In the genomic region with DNA sequence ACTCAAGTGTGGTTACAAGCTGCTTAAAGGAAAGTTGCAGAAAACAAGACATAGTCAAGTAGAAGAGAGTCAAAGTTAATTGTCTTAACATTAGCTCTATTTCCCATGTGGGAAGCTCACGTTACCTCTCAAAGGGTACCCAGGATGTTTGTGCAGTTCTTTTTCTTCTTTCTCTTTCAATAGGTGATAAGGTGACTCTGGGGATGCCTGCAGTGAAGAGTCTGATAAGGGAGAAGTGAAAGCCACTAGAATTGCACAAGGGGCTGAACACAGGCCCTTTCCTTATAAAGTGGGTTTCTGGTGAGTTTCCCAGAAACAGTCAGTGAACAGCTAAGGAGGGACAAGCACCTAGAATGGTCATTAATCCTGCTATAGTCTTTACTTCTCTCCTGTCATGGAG, we compare ENCODE assay signal across 22 mouse cellular contexts.
"Had no signal": no experiment of that assay in that cellular context is flagged by ENCODE, and none has a peak within 500 bp of the region (broad histone marks: within the 10 kb centered on the region; RNA-seq: fewer than 3 reads in every experiment).

No protein-coding gene starts in this region.

- H3K9me3 ChIP-seq: limb, embryonic 10.5 days; limb, embryonic 13.5 days; liver, embryonic 12.5 days; liver, embryonic 15.5 days; lung, embryonic 15.5 days; midbrain, embryonic 10.5 days; midbrain, embryonic 13.5 days had no signal

- H3K27ac ChIP-seq: limb, embryonic 10.5 days; limb, embryonic 13.5 days; liver, embryonic 12.5 days; liver, embryonic 15.5 days; lung, embryonic 15.5 days; midbrain, embryonic 10.5 days; midbrain, embryonic 13.5 days; stomach, postnatal 0 days had no signal

- H3K36me3 ChIP-seq: limb, embryonic 10.5 days; limb, embryonic 13.5 days; liver, embryonic 12.5 days; liver, embryonic 15.5 days; lung, embryonic 15.5 days; midbrain, embryonic 10.5 days; midbrain, embryonic 13.5 days had no signal

- H3K4me2 ChIP-seq: limb, embryonic 13.5 days; liver, embryonic 12.5 days; liver, embryonic 15.5 days; lung, embryonic 15.5 days; midbrain, embryonic 13.5 days had no signal

- H3K9ac ChIP-seq: limb, embryonic 13.5 days; liver, embryonic 12.5 days; liver, embryonic 15.5 days; lung, embryonic 15.5 days; midbrain, embryonic 13.5 days had no signal

- H3K4me1 ChIP-seq: limb, embryonic 10.5 days; limb, embryonic 13.5 days; liver, embryonic 12.5 days; liver, embryonic 15.5 days; lung, embryonic 15.5 days; midbrain, embryonic 10.5 days; midbrain, embryonic 13.5 days had no signal

- DNase-seq: kidney, adult 2 months; kidney, postnatal 10 days; kidney, postnatal 36 days; liver; lung, adult 18-20 months; lung, postnatal 10 days; lung, postnatal 36 days; right cerebral cortex, adult 18-20 months; right cerebral cortex, postnatal 25 days; spleen, adult 18-20 months; thymus, adult 2 months; thymus, postnatal 14 days had no signal

- H3K4me3 ChIP-seq: limb, embryonic 10.5 days; limb, embryonic 13.5 days; liver, embryonic 12.5 days; liver, embryonic 15.5 days; lung, embryonic 15.5 days; midbrain, embryonic 10.5 days; midbrain, embryonic 13.5 days had no signal

- ATAC-seq: intestine, postnatal 0 days; liver, embryonic 12.5 days; midbrain, embryonic 13.5 days; midbrain, embryonic 16.5 days had no signal

- H3K27me3 ChIP-seq: limb, embryonic 13.5 days; liver, embryonic 12.5 days; liver, embryonic 15.5 days; lung, embryonic 15.5 days; midbrain, embryonic 13.5 days had no signal
